Mouse (Mus musculus): Measurements from ENCODE around the gene Tmprss11d.

DNA sequence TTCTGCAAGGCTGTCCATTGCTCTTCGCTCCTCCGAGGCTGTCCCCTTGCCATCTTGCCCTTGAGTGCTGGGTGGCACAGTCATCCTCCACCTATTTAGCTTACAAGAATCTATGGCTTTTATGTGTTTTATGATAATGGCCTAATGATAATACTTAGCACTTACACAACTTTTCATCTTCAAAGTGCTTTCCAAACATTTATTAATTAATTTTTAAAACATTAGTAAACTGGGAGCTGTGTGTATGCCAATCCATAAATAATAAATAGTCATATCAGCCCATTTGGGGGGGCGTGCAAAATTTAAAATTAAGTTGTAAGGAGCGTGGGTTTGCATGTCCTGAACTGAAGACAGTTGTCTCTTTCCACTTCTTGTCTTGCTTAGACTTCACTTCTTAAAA, 84.0 kb downstream of the Tmprss11d start, which contains the start of gene Tmprss11c:
- no peak for TF ChIP-seq CTCF (IDR thresholded peaks at IDR 0.05; ENCODE audit: borderline replicate concordance, control insufficient read depth, extremely low read depth, insufficient read depth, low read length, poor library complexity)
- no peak for TF ChIP-seq POLR2A (IDR thresholded peaks at IDR 0.05; ENCODE audit: control insufficient read depth, extremely low read depth, insufficient read depth, low read length, poor library complexity)

Measured in thymus, adult 2 months (tissue).